Mouse (Mus musculus): ENCODE measurements at regions not wholly inside any gene's neighbourhood (a gene's known extent, or its start where the extent isn't known, plus 50 kb on each side); places are given as distances from the start of the nearest gene placed in this dataset.

- DNase-seq (ENCODE audit: low spot score) = no peak
Observed at GRCm38 (mm10) chr13:35079685-35080084, 52.8 kb upstream of the Eci2 start.

- no peak for DNase-seq (ENCODE audit: low spot score)
Observed at GRCm38 (mm10) chr13:35085386-35085785, 58.5 kb upstream of the Eci2 start.

- DNase-seq (ENCODE audit: low spot score) = peak; percentile 33
Observed at GRCm38 (mm10) chr13:35087246-35088040, 60.5 kb upstream of the Eci2 start.

- no peak for DNase-seq (ENCODE audit: low spot score)
Observed at GRCm38 (mm10) chr13:35091155-35091554, 64.3 kb upstream of the Eci2 start.

- no peak for DNase-seq (ENCODE audit: low spot score)
Observed at GRCm38 (mm10) chr13:35119782-35120181, 92.9 kb upstream of the Eci2 start.

- DNase-seq (ENCODE audit: low spot score) = no peak
Observed at GRCm38 (mm10) chr13:35129475-35129874, 102.6 kb upstream of the Eci2 start.

- no peak for DNase-seq (ENCODE audit: low spot score)
Observed at GRCm38 (mm10) chr13:35131272-35132185, 104.6 kb upstream of the Eci2 start.

- DNase-seq (ENCODE audit: low spot score) = no peak
Observed at GRCm38 (mm10) chr13:35151629-35152028, 124.7 kb upstream of the Eci2 start.

- no peak for DNase-seq (ENCODE audit: low spot score)
Observed at GRCm38 (mm10) chr13:35159456-35159855, 132.6 kb upstream of the Eci2 start.

- DNase-seq (ENCODE audit: low spot score) = no peak
Observed at GRCm38 (mm10) chr13:35160767-35161166, 133.9 kb upstream of the Eci2 start.

GRCm38 (mm10) chr13:35166080-35166479 lies 139.2 kb upstream of the Eci2 start:
- DNase-seq (ENCODE audit: low spot score) = peak; percentile 26

- DNase-seq (ENCODE audit: low spot score) = no peak
Observed at GRCm38 (mm10) chr13:35166831-35167541, 140.1 kb upstream of the Eci2 start.

GRCm38 (mm10) chr13:35171562-35172254 lies 144.8 kb upstream of the Eci2 start:
- no peak for DNase-seq (ENCODE audit: low spot score)

- DNase-seq (ENCODE audit: low spot score) = no peak
Observed at GRCm38 (mm10) chr13:35173522-35173921, 146.6 kb upstream of the Eci2 start.

- no peak for DNase-seq (ENCODE audit: low spot score)
Observed at GRCm38 (mm10) chr13:35175587-35175986, 148.7 kb upstream of the Eci2 start.

- no peak for DNase-seq (ENCODE audit: low spot score)
Observed at GRCm38 (mm10) chr13:35177305-35177704, 150.4 kb upstream of the Eci2 start.

GRCm38 (mm10) chr13:35189028-35189711 lies 162.3 kb upstream of the Eci2 start:
- peak; percentile 64 for DNase-seq (ENCODE audit: low spot score)

GRCm38 (mm10) chr13:35202069-35202468 lies 175.2 kb upstream of the Eci2 start:
- DNase-seq (ENCODE audit: low spot score) = no peak

- no peak for DNase-seq (ENCODE audit: low spot score)
Observed at GRCm38 (mm10) chr13:35208319-35208718, 181.4 kb upstream of the Eci2 start.

GRCm38 (mm10) chr13:35209551-35209950 lies 182.7 kb upstream of the Eci2 start:
- no peak for DNase-seq (ENCODE audit: low spot score)

GRCm38 (mm10) chr13:35211834-35212233 lies 184.9 kb upstream of the Eci2 start:
- no peak for DNase-seq (ENCODE audit: low spot score)

Measured in urinary bladder, postnatal 14 days (tissue).